Mouse (Mus musculus): ENCODE data around the gene Clca2. TPM values are rescaled to one million over a fixed set of nuclear protein-coding genes. Genes with fewer than 3 reads are reported as not detected.
A peak's percentile ranks its signal among the peaks of the same experiment; 100 is the strongest.

Gene Clca2
- polyA plus RNA-seq, 1 experiment: 0.91 TPM

DNA sequence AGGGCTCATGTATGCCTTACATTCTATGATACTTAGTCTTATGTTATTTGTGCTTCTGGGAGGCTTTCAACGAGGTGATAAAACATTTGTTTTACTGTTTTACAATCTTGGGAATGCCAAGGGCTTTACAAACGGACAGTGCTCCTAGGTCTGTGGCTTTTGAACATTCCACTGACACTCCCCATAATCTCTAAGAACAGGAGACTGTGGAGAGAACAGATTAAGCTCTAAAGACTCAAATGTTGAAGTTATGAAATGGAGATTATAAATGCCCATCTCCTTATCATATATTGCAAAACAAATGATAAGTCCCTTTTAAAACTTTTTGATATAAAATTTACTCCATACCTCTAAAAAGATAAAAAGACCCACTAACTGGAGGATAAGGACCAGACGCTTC is 60.4 kb downstream of the Clca2 start:
- 49% methylated on average over 3 of the region's 3 CpGs for WGBS
- DNase-seq: no peak
- TF ChIP-seq CTCF (IDR thresholded peaks at IDR 0.05; ENCODE audit: insufficient read depth, low read length): no peak
- no peak for TF ChIP-seq POLR2A (IDR thresholded peaks at IDR 0.05; ENCODE audit: borderline replicate concordance, extremely low read depth, low read depth, low read length)
- Histone ChIP-seq H3K4me3 (replicated peaks; ENCODE audit: extremely low read depth, low read depth, low read length) (no peak overlapping the region), H3K4me1 (ENCODE audit: control insufficient read depth, insufficient read depth, low read length) (no peaks in the 10 kb centered on the region)

DNA sequence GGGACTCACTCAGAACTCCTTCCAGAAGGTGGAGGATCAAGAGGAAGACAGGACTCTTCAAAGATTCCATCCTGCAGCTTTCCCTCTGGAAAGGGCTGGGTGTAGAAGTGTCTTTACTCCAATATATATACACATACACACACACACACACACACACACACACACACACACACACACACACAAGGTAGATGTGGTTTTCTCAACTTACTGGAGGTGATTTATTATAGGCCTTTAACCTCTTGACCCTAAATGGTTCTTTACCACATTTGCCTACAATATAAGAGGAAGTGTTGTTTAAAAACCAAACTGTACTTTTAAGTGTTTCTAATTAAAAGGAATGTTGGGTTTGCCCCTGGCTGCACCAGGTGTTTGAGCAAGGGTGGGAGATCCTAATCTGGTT is 66.6 kb downstream of the Clca2 start, which contains the start of gene Clca1:
TSS of gene Clca1 (minus strand) at position 101 of the 400 bp plus-strand sequence.
- TF ChIP-seq CTCF (IDR thresholded peaks at IDR 0.05; ENCODE audit: insufficient read depth, low read length) (no peak), POLR2A (IDR thresholded peaks at IDR 0.05; ENCODE audit: borderline replicate concordance, extremely low read depth, low read depth, low read length) (no peak)
- no peaks in the 10 kb centered on the region for H3K4me1 ChIP-seq (ENCODE audit: control insufficient read depth, insufficient read depth, low read length)
- no peak for DNase-seq
- H3K4me3 ChIP-seq (replicated peaks; ENCODE audit: extremely low read depth, low read depth, low read length): no peak within 1 kb of the TSS

DNA sequence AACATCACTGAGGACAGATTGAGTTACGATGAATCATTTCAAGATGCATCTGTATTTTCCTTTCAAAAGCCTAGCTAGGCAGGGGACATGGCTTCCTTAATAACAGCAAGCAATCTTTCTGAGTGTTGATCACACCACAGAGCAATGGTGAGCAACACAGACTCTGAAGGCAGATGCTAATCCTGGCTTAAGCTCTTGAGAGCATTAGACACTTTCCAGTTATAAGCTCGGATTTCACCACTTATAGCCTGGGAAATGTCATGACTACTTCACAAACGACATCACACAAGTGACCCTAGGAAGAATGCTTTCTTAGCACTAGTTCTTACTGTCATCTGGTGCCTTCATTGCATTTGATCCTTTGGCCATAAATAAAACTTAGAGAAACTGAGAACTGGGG is 71.2 kb downstream of the Clca2 start:
- Histone ChIP-seq H3K4me1 (ENCODE audit: control insufficient read depth, insufficient read depth, low read length) (no peaks in the 10 kb centered on the region), H3K4me3 (replicated peaks; ENCODE audit: extremely low read depth, low read depth, low read length) (no peak overlapping the region)
- no peak for TF ChIP-seq CTCF (IDR thresholded peaks at IDR 0.05; ENCODE audit: insufficient read depth, low read length)
- TF ChIP-seq POLR2A (IDR thresholded peaks at IDR 0.05; ENCODE audit: borderline replicate concordance, extremely low read depth, low read depth, low read length): no peak
- WGBS: 75% methylated on average over 3 of the region's 3 CpGs
- no peak for DNase-seq

DNA sequence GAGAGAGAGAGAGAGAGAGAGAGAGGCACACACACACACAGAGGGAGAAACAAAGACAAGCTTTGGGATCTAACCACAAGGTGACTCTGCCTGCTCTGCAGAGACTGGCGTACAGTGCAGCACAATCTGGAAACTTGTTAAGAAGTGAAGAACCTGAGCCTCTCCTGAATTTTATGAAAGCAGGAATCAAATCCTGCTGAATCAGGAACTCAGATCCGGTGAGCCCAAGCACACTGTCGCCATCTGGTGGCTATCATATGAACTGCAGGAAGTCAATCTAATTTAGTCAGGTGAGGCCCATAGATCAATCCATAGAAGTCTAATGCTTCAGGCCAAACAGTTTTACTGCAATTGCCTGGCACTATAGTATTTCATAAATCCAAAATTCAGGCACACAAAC is 72.5 kb downstream of the Clca2 start:
- TF ChIP-seq CTCF (IDR thresholded peaks at IDR 0.05; ENCODE audit: insufficient read depth, low read length) (peak; percentile 79), POLR2A (IDR thresholded peaks at IDR 0.05; ENCODE audit: borderline replicate concordance, extremely low read depth, low read depth, low read length) (no peak)
- no peak overlapping the region for H3K4me3 ChIP-seq (replicated peaks; ENCODE audit: extremely low read depth, low read depth, low read length)
- peak; percentile 22 for DNase-seq
- WGBS: 31% methylated on average over 3 of the region's 3 CpGs
- no peaks in the 10 kb centered on the region for H3K4me1 ChIP-seq (ENCODE audit: control insufficient read depth, insufficient read depth, low read length)

Other genes starting within 250 kb of the Clca2 start
- not detected in 2 replicates for gene Clca4b, start 166.9 kb downstream of the Clca2 start, polyA plus RNA-seq (2012; rRNA removed)
- 0.18 TPM in 1 of 2 replicates, not detected in the other for gene Clca4a, start 124.4 kb downstream of the Clca2 start, polyA plus RNA-seq (2012; rRNA removed)
- 0.53 and 2.9 TPM in 2 replicates for gene Clca1, start 66.7 kb downstream of the Clca2 start, polyA plus RNA-seq (2012; rRNA removed)
- gene Odf2l, start 19.1 kb upstream of the Clca2 start, polyA plus RNA-seq (2012; rRNA removed): 1.8 and 2.6 TPM in 2 replicates
- gene Col24a1, start 193.0 kb upstream of the Clca2 start, polyA plus RNA-seq (2012; rRNA removed): 0.09 and 0.11 TPM in 2 replicates

Data from lung, adult 2 months (tissue).